14 mouse cellular contexts compared by ENCODE assay signal in the genomic region with DNA sequence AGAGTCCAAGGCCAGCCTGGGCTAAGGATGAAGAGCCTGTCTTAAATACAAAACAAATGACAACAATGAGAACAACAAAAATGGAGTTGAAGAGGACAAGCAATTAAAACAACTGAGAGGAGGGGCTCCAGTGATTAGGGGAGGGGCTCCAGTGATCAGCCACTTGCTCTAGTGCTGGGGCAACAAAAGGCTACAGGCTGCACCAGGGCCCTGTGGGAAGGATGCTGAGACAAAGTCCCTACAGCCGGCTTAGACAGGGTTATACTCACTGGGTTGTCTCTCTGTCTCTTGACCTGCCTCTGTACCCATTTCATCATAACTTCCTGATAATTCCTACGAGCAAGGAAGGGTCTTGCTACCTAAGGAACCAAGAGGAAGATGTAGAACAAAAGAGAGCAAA. TPM values are rescaled to one million over a fixed set of nuclear protein-coding genes. Genes with fewer than 3 reads are reported as not detected.
DNase-seq lines count a peak whose midpoint lies in the region; ATAC-seq and TF ChIP-seq lines count a peak whose summit lies in the region.
"Had no signal": no experiment of that assay in that cellular context is flagged by ENCODE, and none has a peak within 500 bp of the region (broad histone marks: within the 10 kb centered on the region; RNA-seq: fewer than 3 reads in every experiment).

No protein-coding gene starts in this region.

- H3K4me2 ChIP-seq in heart, embryonic 14.5 days (ENCODE audit: low read length) = peak overlapping the region; percentile 25; the same call in 1 of the 2 replicates
- H3K4me2 ChIP-seq in forebrain, postnatal 0 days (ENCODE audit: low read depth) = no peak overlapping the region
- no peak overlapping the region for H3K4me2 ChIP-seq in midbrain, embryonic 11.5 days
- H3K4me2 ChIP-seq: liver, embryonic 13.5 days had no signal

- DNase-seq in heart, adult 2 months = no peak
- DNase-seq in brain, embryonic 14.5 days (ENCODE audit: low read depth) = peak; percentile 53
- no peak for DNase-seq in forebrain, postnatal 0 days
- DNase-seq in midbrain, embryonic 11.5 days (ENCODE audit: low spot score, missing footprints) = no peak
- no peak for DNase-seq in adrenal gland, postnatal 14 days
- DNase-seq in kidney, adult 8-10 months = no peak
- no peak for DNase-seq in urinary bladder, postnatal 36 days (ENCODE audit: low spot score in 2 of 2)
- DNase-seq: cerebellum, adult 8-10 months; kidney, adult 9 months; layer of hippocampus, adult 9-11 months; liver, embryonic 13.5 days; right cerebral cortex, postnatal 14 days had no signal

- peak overlapping the region in 1 of 2 experiments; percentile 47; a peak in 1 of 4 replicates for H3K27ac ChIP-seq in heart, embryonic 14.5 days (replicated peaks in 1 of 2; ENCODE audit: control insufficient read depth in 1 of 2, insufficient read depth in 1 of 2, low read depth in 2 of 2, low read length in 2 of 2)
- H3K27ac ChIP-seq in heart, adult 2 months = no peak overlapping the region
- peak overlapping the region; percentile 10; the same call in 1 of the 2 replicates for H3K27ac ChIP-seq in forebrain, postnatal 0 days (ENCODE audit: low read depth, low read length)
- peak overlapping the region; percentile 37; the same call in 1 of the 2 replicates for H3K27ac ChIP-seq in midbrain, embryonic 11.5 days (ENCODE audit: low read depth, low read length)
- H3K27ac ChIP-seq: liver, embryonic 13.5 days; macrophage had no signal

- TF ChIP-seq EP300 in heart, adult 2 months (IDR thresholded peaks at IDR 0.05; ENCODE audit: insufficient read depth, low read depth, low read length) = no peak

- no peak overlapping the region for H3K9ac ChIP-seq in heart, embryonic 14.5 days (ENCODE audit: low read length)
- H3K9ac ChIP-seq in heart, adult 2 months (ENCODE audit: low read depth, low read length) = no peak overlapping the region
- no peak overlapping the region for H3K9ac ChIP-seq in forebrain, postnatal 0 days
- H3K9ac ChIP-seq in midbrain, embryonic 11.5 days (ENCODE audit: low read length) = no peak overlapping the region
- H3K9ac ChIP-seq: liver, embryonic 13.5 days had no signal

- H3K36me3 ChIP-seq in heart, embryonic 14.5 days (ENCODE audit: control insufficient read depth, insufficient read depth, low read length) = no peaks in the 10 kb centered on the region
- H3K36me3 ChIP-seq in heart, adult 2 months (ENCODE audit: control insufficient read depth, insufficient read depth, low read length) = no peaks in the 10 kb centered on the region
- no peaks in the 10 kb centered on the region for H3K36me3 ChIP-seq in forebrain, postnatal 0 days (ENCODE audit: insufficient read depth)
- no peaks in the 10 kb centered on the region for H3K36me3 ChIP-seq in midbrain, embryonic 11.5 days (ENCODE audit: control insufficient read depth, insufficient read depth, low read length)

- TF ChIP-seq POLR2A in heart, adult 2 months (IDR thresholded peaks at IDR 0.05; ENCODE audit: insufficient read depth, low read depth, low read length) = no peak
- no peak for TF ChIP-seq POLR2A in brain, embryonic 14.5 days (IDR thresholded peaks at IDR 0.05; ENCODE audit: borderline replicate concordance, extremely low read depth, insufficient read depth, insufficient read length, poor library complexity, severe bottlenecking)

- 33% methylated on average over 2 of the region's 2 CpGs for WGBS in heart, embryonic 14.5 days
- 60% methylated on average over 2 of the region's 2 CpGs for WGBS in heart, adult 2 months
- WGBS in forebrain, postnatal 0 days = 45% methylated on average over 2 of the region's 2 CpGs
- 62% methylated on average over 2 of the region's 2 CpGs for WGBS in midbrain, embryonic 11.5 days

- peaks cover 13 to 28% of the 10 kb centered on the region in 2 experiments for H3K4me1 ChIP-seq in heart, embryonic 14.5 days (ENCODE audit: control insufficient read depth in 2 of 2, insufficient read depth in 2 of 2, low read length in 2 of 2)
- no peaks in the 10 kb centered on the region for H3K4me1 ChIP-seq in heart, adult 2 months (ENCODE audit: control insufficient read depth, insufficient read depth, low read length)
- H3K4me1 ChIP-seq in forebrain, postnatal 0 days (ENCODE audit: insufficient read depth) = 0 out of 2 replicates have a peak, but pooled peaks cover 5% of the 10 kb centered on the region
- peaks cover 12% of the 10 kb centered on the region for H3K4me1 ChIP-seq in midbrain, embryonic 11.5 days (ENCODE audit: control insufficient read depth, insufficient read depth, low read length)
- H3K4me1 ChIP-seq: liver, embryonic 13.5 days had no signal

- intact Hi-C loops in heart, adult 2 months (cut with DNase I) = no loop called here

- no peak for TF ChIP-seq CTCF in heart, adult 2 months (IDR thresholded peaks at IDR 0.05)
- TF ChIP-seq CTCF in brain, embryonic 14.5 days (IDR thresholded peaks at IDR 0.05; ENCODE audit: borderline replicate concordance, extremely low read depth, insufficient read depth, insufficient read length) = no peak
- no peak for TF ChIP-seq CTCF in forebrain, postnatal 0 days (IDR thresholded peaks at IDR 0.05; ENCODE audit: low read depth)

- H3K79me2 ChIP-seq in heart, adult 2 months (replicated peaks; ENCODE audit: control insufficient read depth, insufficient read depth, low read length) = no peaks in the 10 kb centered on the region

- H3K27me3 ChIP-seq in heart, embryonic 14.5 days (ENCODE audit: control insufficient read depth, insufficient read depth, low read length) = peaks cover 39% of the 10 kb centered on the region
- H3K27me3 ChIP-seq in heart, adult 2 months (ENCODE audit: control insufficient read depth, insufficient read depth, low read length) = no peaks in the 10 kb centered on the region
- H3K27me3 ChIP-seq in forebrain, postnatal 0 days (ENCODE audit: insufficient read depth, low read length) = no peaks in the 10 kb centered on the region
- no peaks in the 10 kb centered on the region for H3K27me3 ChIP-seq in midbrain, embryonic 11.5 days (ENCODE audit: control insufficient read depth, insufficient read depth, low read length)
- H3K27me3 ChIP-seq: liver, embryonic 13.5 days had no signal

- ATAC-seq in heart, embryonic 14.5 days (ENCODE audit: insufficient number of reproducible peaks, insufficient read depth, low FRiP score, low read depth) = no peak
- ATAC-seq in forebrain, postnatal 0 days = no peak
- ATAC-seq in midbrain, embryonic 11.5 days (ENCODE audit: low FRiP score) = no peak

- no peak overlapping the region for H3K4me3 ChIP-seq in heart, embryonic 14.5 days (ENCODE audit: control insufficient read depth in 1 of 2, insufficient read depth in 1 of 2, low read depth in 1 of 2, low read length in 2 of 2)
- no peak overlapping the region for H3K4me3 ChIP-seq in heart, adult 2 months
- no peak overlapping the region for H3K4me3 ChIP-seq in forebrain, postnatal 0 days (ENCODE audit: low read depth, low read length)
- H3K4me3 ChIP-seq in midbrain, embryonic 11.5 days (ENCODE audit: low read depth, low read length) = no peak overlapping the region
- H3K4me3 ChIP-seq: liver, embryonic 13.5 days had no signal

- 0 out of 2 replicates have a peak, but pooled peaks cover 4% of the 10 kb centered on the region for H3K9me3 ChIP-seq in heart, embryonic 14.5 days (ENCODE audit: control insufficient read depth, low read length)
- H3K9me3 ChIP-seq in forebrain, postnatal 0 days (ENCODE audit: low read length) = no peaks in the 10 kb centered on the region
- H3K9me3 ChIP-seq in midbrain, embryonic 11.5 days (ENCODE audit: control insufficient read depth, low read length) = no peaks in the 10 kb centered on the region
- H3K9me3 ChIP-seq: liver, embryonic 13.5 days had no signal

RNA-seq across cellular contexts. Expression of a gene that starts 4.8 kb away (rescaled TPM):
- 1.3 and 1.8 TPM in 2 replicates for polyA plus RNA-seq in heart, embryonic 14.5 days (2014; fragmentation: Nextera tagmentation; extraction: Ambion mirVana)
- 1 to 10 TPM; 1.4 to 1.5 TPM for total RNA-seq in heart, adult 2 months (2021)
- 2.0 and 4.9 TPM in 2 replicates for polyA plus RNA-seq in heart, adult 2 months (2012; rRNA removed)
- 6.5 and 6.8 TPM in 2 replicates for polyA plus RNA-seq in brain, embryonic 14.5 days (2012; rRNA removed)
- 6.8 and 9.1 TPM in 2 replicates for total RNA-seq in forebrain, postnatal 0 days (2014; rRNA removed)
- polyA plus RNA-seq in forebrain, postnatal 0 days (2015; fragmentation: Nextera tagmentation; extraction: Ambion mirVana) = 6.8 and 8.1 TPM in 2 replicates
- polyA plus RNA-seq in midbrain, embryonic 11.5 days (2014; fragmentation: Nextera tagmentation; extraction: Ambion mirVana) = 1.9 and 2.5 TPM in 2 replicates
- total RNA-seq in adrenal gland, postnatal 14 days (2021) = 4.6 and 6.3 TPM in 2 replicates
- polyA plus RNA-seq: macrophage had no signal

RNA-seq across cellular contexts. Expression of a gene that starts 13.0 kb away (rescaled TPM):
- polyA plus RNA-seq in heart, embryonic 14.5 days (2014; fragmentation: Nextera tagmentation; extraction: Ambion mirVana) = 0.32 and 0.36 TPM in 2 replicates
- total RNA-seq in heart, adult 2 months (2021) = 1 to 10 TPM in 1 of 2 experiments, under 1 TPM in 1; 0.68 to 1.1 TPM
- 0.98 and 1.1 TPM in 2 replicates for polyA plus RNA-seq in heart, adult 2 months (2012; rRNA removed)
- 0.20 and 0.33 TPM in 2 replicates for polyA plus RNA-seq in brain, embryonic 14.5 days (2012; rRNA removed)
- not detected in 2 replicates for total RNA-seq in forebrain, postnatal 0 days (2014; rRNA removed)
- 0.13 TPM in 1 of 2 replicates, not detected in the other for polyA plus RNA-seq in forebrain, postnatal 0 days (2015; fragmentation: Nextera tagmentation; extraction: Ambion mirVana)
- 0.12 and 0.29 TPM in 2 replicates for polyA plus RNA-seq in midbrain, embryonic 11.5 days (2014; fragmentation: Nextera tagmentation; extraction: Ambion mirVana)
- 0.30 TPM in 2 replicates for total RNA-seq in adrenal gland, postnatal 14 days (2021)

RNA-seq across cellular contexts. Expression of a gene that starts 40.6 kb away (rescaled TPM):
- polyA plus RNA-seq in heart, embryonic 14.5 days (2014; fragmentation: Nextera tagmentation; extraction: Ambion mirVana) = 9.3 and 9.5 TPM in 2 replicates
- 10 to 100 TPM; 42.9 to 56.6 TPM for total RNA-seq in heart, adult 2 months (2021)
- 62.4 and 77.0 TPM in 2 replicates for polyA plus RNA-seq in heart, adult 2 months (2012; rRNA removed)
- 1.5 and 2.0 TPM in 2 replicates for polyA plus RNA-seq in brain, embryonic 14.5 days (2012; rRNA removed)
- total RNA-seq in forebrain, postnatal 0 days (2014; rRNA removed) = 3.2 and 3.3 TPM in 2 replicates
- polyA plus RNA-seq in forebrain, postnatal 0 days (2015; fragmentation: Nextera tagmentation; extraction: Ambion mirVana) = 2.4 and 2.8 TPM in 2 replicates
- polyA plus RNA-seq in midbrain, embryonic 11.5 days (2014; fragmentation: Nextera tagmentation; extraction: Ambion mirVana) = 1.5 and 2.7 TPM in 2 replicates
- total RNA-seq in adrenal gland, postnatal 14 days (2021) = 12.1 and 14.8 TPM in 2 replicates

RNA-seq across cellular contexts. Expression of a gene that starts 42.2 kb away (rescaled TPM):
- 15.4 and 17.0 TPM in 2 replicates for polyA plus RNA-seq in heart, embryonic 14.5 days (2014; fragmentation: Nextera tagmentation; extraction: Ambion mirVana)
- 1 to 10 TPM; 4.9 to 5.6 TPM for total RNA-seq in heart, adult 2 months (2021)
- 5.4 and 5.7 TPM in 2 replicates for polyA plus RNA-seq in heart, adult 2 months (2012; rRNA removed)
- polyA plus RNA-seq in brain, embryonic 14.5 days (2012; rRNA removed) = 12.3 and 13.4 TPM in 2 replicates
- 10.5 and 11.9 TPM in 2 replicates for total RNA-seq in forebrain, postnatal 0 days (2014; rRNA removed)
- polyA plus RNA-seq in forebrain, postnatal 0 days (2015; fragmentation: Nextera tagmentation; extraction: Ambion mirVana) = 17.4 and 19.4 TPM in 2 replicates
- polyA plus RNA-seq in midbrain, embryonic 11.5 days (2014; fragmentation: Nextera tagmentation; extraction: Ambion mirVana) = 33.5 and 34.1 TPM in 2 replicates
- 9.6 and 11.2 TPM in 2 replicates for total RNA-seq in adrenal gland, postnatal 14 days (2021)
